Mouse (Mus musculus): Measurements from ENCODE around the gene Tgfa.

The Tgfa gene

GRCm38 (mm10) chr6:86232367-86232766 lies 37.3 kb downstream of the Tgfa start:
- DNase-seq (ENCODE audit: low read depth, low spot score) = no peak

- no peak for DNase-seq (ENCODE audit: low read depth, low spot score)
Measured at GRCm38 (mm10) chr6:86233512-86234430, 38.7 kb downstream of the Tgfa start.

GRCm38 (mm10) chr6:86244866-86245265 lies 49.8 kb downstream of the Tgfa start:
- no peak for DNase-seq (ENCODE audit: low read depth, low spot score)

GRCm38 (mm10) chr6:86245965-86246364 lies 50.9 kb downstream of the Tgfa start:
- no peak for DNase-seq (ENCODE audit: low read depth, low spot score)

GRCm38 (mm10) chr6:86248562-86248961 lies 53.5 kb downstream of the Tgfa start:
- DNase-seq (ENCODE audit: low read depth, low spot score) = no peak

GRCm38 (mm10) chr6:86249042-86249441 lies 54.0 kb downstream of the Tgfa start:
- no peak for DNase-seq (ENCODE audit: low read depth, low spot score)

GRCm38 (mm10) chr6:86250236-86250635 lies 55.2 kb downstream of the Tgfa start:
- no peak for DNase-seq (ENCODE audit: low read depth, low spot score)

- DNase-seq (ENCODE audit: low read depth, low spot score) = no peak
Measured at GRCm38 (mm10) chr6:86250830-86251229, 55.8 kb downstream of the Tgfa start.

GRCm38 (mm10) chr6:86252176-86253125 lies 57.4 kb downstream of the Tgfa start:
- DNase-seq (ENCODE audit: low read depth, low spot score) = no peak

GRCm38 (mm10) chr6:86255899-86256298 lies 60.9 kb downstream of the Tgfa start:
- DNase-seq (ENCODE audit: low read depth, low spot score) = no peak

GRCm38 (mm10) chr6:86259242-86259641 lies 64.2 kb downstream of the Tgfa start:
- DNase-seq (ENCODE audit: low read depth, low spot score) = no peak

GRCm38 (mm10) chr6:86260322-86261050 lies 65.5 kb downstream of the Tgfa start:
- DNase-seq (ENCODE audit: low read depth, low spot score) = no peak

- no peak for DNase-seq (ENCODE audit: low read depth, low spot score)
Measured at GRCm38 (mm10) chr6:86266786-86267185, 71.8 kb downstream of the Tgfa start.

GRCm38 (mm10) chr6:86270373-86271068 lies 75.5 kb downstream of the Tgfa start:
- no peak for DNase-seq (ENCODE audit: low read depth, low spot score)

- no peak for DNase-seq (ENCODE audit: low read depth, low spot score)
Measured at GRCm38 (mm10) chr6:86271130-86271529, 76.1 kb downstream of the Tgfa start.

GRCm38 (mm10) chr6:86275704-86276103 lies 80.7 kb downstream of the Tgfa start:
- no peak for DNase-seq (ENCODE audit: low read depth, low spot score)

- no peak for DNase-seq (ENCODE audit: low read depth, low spot score)
Measured at GRCm38 (mm10) chr6:86276816-86277215, 81.8 kb downstream of the Tgfa start.

GRCm38 (mm10) chr6:86277620-86278019 lies 82.6 kb downstream of the Tgfa start:
- no peak for DNase-seq (ENCODE audit: low read depth, low spot score)

GRCm38 (mm10) chr6:86281573-86282210 lies 86.7 kb downstream of the Tgfa start:
- no peak for DNase-seq (ENCODE audit: low read depth, low spot score)

- no peak for DNase-seq (ENCODE audit: low read depth, low spot score)
Measured at GRCm38 (mm10) chr6:86293301-86293700, 98.3 kb downstream of the Tgfa start.
